Mouse (Mus musculus) C2C12 (cell line): Measurements from ENCODE around the gene Fam198a. TPM values are rescaled to one million over a fixed set of nuclear protein-coding genes. Genes with fewer than 3 reads are reported as not detected.

ENCODE experiments used
- H3K27me3 ChIP-seq: one replicate; pipeline ENCODE4 v1.6.1; 2011; ENCODE audit not compliant: control insufficient read depth, insufficient read depth, insufficient read length
- H3K36me3 ChIP-seq: one replicate; pipeline ENCODE4 v1.6.1; 2011; ENCODE audit not compliant: control insufficient read depth, insufficient read depth
- H3K4me3 ChIP-seq: one replicate; pipeline ENCODE4 v1.5.1; 2011; ENCODE audit warnings: mild to moderate bottlenecking, control low read depth; ENCODE audit not compliant: poor library complexity, insufficient read depth, severe bottlenecking
- H3K79me2 ChIP-seq: one replicate; pipeline ENCODE4 v1.6.1; 2011; ENCODE audit not compliant: control insufficient read depth, insufficient read depth
- H3K79me3 ChIP-seq: one replicate; pipeline ENCODE4 v1.6.1; 2011; ENCODE audit warnings: low read depth, control low read depth
- H3ac ChIP-seq: one replicate; pipeline ENCODE3; 2011; ENCODE audit warnings: low read depth; ENCODE audit not compliant: control insufficient read depth, insufficient read length
- CEBPB ChIP-seq: IDR thresholded peaks from one replicate; pipeline ENCODE4 v1.6.1; 2011; ENCODE audit warnings: low read depth, mild to moderate bottlenecking, control low read depth, moderate library complexity
- CTCF ChIP-seq: IDR thresholded peaks from one replicate; pipeline ENCODE4 v1.5.1; 2011; ENCODE audit not compliant: control insufficient read depth, insufficient read depth, insufficient read length
- FOSL1 ChIP-seq: IDR thresholded peaks from one replicate; pipeline ENCODE4 v1.8.0; 2011; ENCODE audit warnings: mild to moderate bottlenecking, low read length; ENCODE audit not compliant: poor library complexity, insufficient read depth, severe bottlenecking
- MAX ChIP-seq: IDR thresholded peaks from one replicate; pipeline ENCODE4 v1.6.1; 2011; ENCODE audit warnings: mild to moderate bottlenecking, control low read depth
- MYOD1 ChIP-seq: IDR thresholded peaks from one replicate; pipeline ENCODE4 v1.6.1; 2011; ENCODE audit warnings: low read depth; ENCODE audit not compliant: control insufficient read depth, insufficient read length
- MYOG ChIP-seq: IDR thresholded peaks from one replicate; pipeline ENCODE4 v1.6.1; 2011; ENCODE audit not compliant: control insufficient read depth, insufficient read length; ENCODE audit errors: extremely low read depth
- USF1 ChIP-seq: IDR thresholded peaks from one replicate; pipeline ENCODE4 v1.6.1; 2011; ENCODE audit warnings: low read depth, mild to moderate bottlenecking, control low read depth, moderate library complexity
- polyA plus RNA-seq: library from polyadenylated mRNA; unstranded; fragments of >200 nt; fragmentation: generic; extraction: Trizol; gene quantifications from one replicate; pipeline ENCODE4 v1.2.1, GENCODE M21; 2012; ENCODE audit warnings: missing spikeins

Gene Fam198a
- polyA plus RNA-seq, 1 experiment = not detected

- TF ChIP-seq MYOG (no peak), CTCF (no peak), MAX (no peak), FOSL1 (no peak), MYOD1 (no peak), USF1 (no peak), CEBPB (no peak)
- no peak overlapping the region for H3ac ChIP-seq
- H3K36me3 ChIP-seq = no peaks in the 10 kb centered on the region
- H3K79me2 ChIP-seq = no peaks in the 10 kb centered on the region
- peaks cover 45% of the 10 kb centered on the region for H3K27me3 ChIP-seq
- no peaks in the 10 kb centered on the region for H3K79me3 ChIP-seq
- H3K4me3 ChIP-seq = no peak overlapping the region
Measured at GRCm38 (mm10) chr9:121995077-121995476, 44.3 kb downstream of the Fam198a start.

GRCm38 (mm10) chr9:121995508-121996131 lies 44.8 kb downstream of the Fam198a start:
- Histone ChIP-seq H3ac (peak overlapping the region; percentile 74), H3K27me3 (peaks cover 46% of the 10 kb centered on the region), H3K4me3 (peak overlapping the region; percentile 29), H3K79me3 (no peaks in the 10 kb centered on the region), H3K36me3 (no peaks in the 10 kb centered on the region), H3K79me2 (no peaks in the 10 kb centered on the region)
- TF ChIP-seq FOSL1 (no peak), MAX (no peak), MYOG (no peak), CTCF (no peak), USF1 (no peak), MYOD1 (no peak), CEBPB (no peak)

- H3K36me3 ChIP-seq = no peaks in the 10 kb centered on the region
- no peak for TF ChIP-seq FOSL1
- no peak for TF ChIP-seq MYOD1
- TF ChIP-seq MAX = no peak
- TF ChIP-seq USF1 = no peak
- no peak for TF ChIP-seq MYOG
- no peak for TF ChIP-seq CEBPB
- TF ChIP-seq CTCF = no peak
- H3ac ChIP-seq = no peak within 1 kb of the TSS
- H3K27me3 ChIP-seq = peaks cover 46% of the 10 kb centered on the region
- peak within 1 kb of the TSS; percentile 29 for H3K4me3 ChIP-seq
- no peaks in the 10 kb centered on the region for H3K79me3 ChIP-seq
- no peaks in the 10 kb centered on the region for H3K79me2 ChIP-seq
Measured at GRCm38 (mm10) chr9:121997010-121997409, 46.2 kb downstream of the Fam198a start, which contains the start of gene Pomgnt2. TSS of gene Pomgnt2 (minus strand) at chr9:121997110.

- Histone ChIP-seq H3ac (no peak overlapping the region), H3K79me2 (no peaks in the 10 kb centered on the region), H3K4me3 (no peak overlapping the region), H3K79me3 (no peaks in the 10 kb centered on the region), H3K27me3 (peaks cover 46% of the 10 kb centered on the region), H3K36me3 (no peaks in the 10 kb centered on the region)
- TF ChIP-seq CEBPB (no peak), MAX (no peak), MYOD1 (no peak), MYOG (no peak), CTCF (no peak), FOSL1 (no peak), USF1 (no peak)
Measured at GRCm38 (mm10) chr9:121997978-121998377, 47.2 kb downstream of the Fam198a start.

DNA sequence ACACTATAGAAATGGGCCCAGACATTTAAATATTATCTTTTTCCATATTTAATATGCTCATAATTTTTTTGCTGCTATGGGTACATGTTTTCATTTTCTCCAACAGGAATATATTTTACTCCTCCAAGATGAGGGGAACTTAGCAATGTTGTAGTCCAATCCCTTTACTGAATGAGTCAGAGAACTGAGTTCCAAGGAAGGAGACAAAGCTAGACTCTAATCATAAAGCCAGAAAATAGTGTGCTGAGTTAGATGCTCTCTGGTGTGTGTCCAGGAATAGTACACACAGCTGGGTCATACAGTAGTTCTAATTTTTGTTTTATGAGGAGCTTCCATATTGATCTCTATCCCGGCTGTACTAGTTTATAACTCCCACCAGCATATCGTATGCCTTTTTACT lies 55.4 kb downstream of the Fam198a start:
- Histone ChIP-seq H3K36me3 (no peaks in the 10 kb centered on the region), H3ac (no peak overlapping the region), H3K79me3 (no peaks in the 10 kb centered on the region), H3K4me3 (no peak overlapping the region), H3K27me3 (peaks cover 5% of the 10 kb centered on the region), H3K79me2 (no peaks in the 10 kb centered on the region)
- TF ChIP-seq MAX (no peak), MYOD1 (no peak), CTCF (no peak), USF1 (no peak), CEBPB (no peak), FOSL1 (no peak), MYOG (no peak)

GRCm38 (mm10) chr9:122006609-122007008 lies 55.8 kb downstream of the Fam198a start:
- H3K36me3 ChIP-seq = no peaks in the 10 kb centered on the region
- H3ac ChIP-seq = no peak overlapping the region
- TF ChIP-seq MAX (peak; percentile 53), CEBPB (no peak)
- H3K4me3 ChIP-seq = no peak overlapping the region
- no peaks in the 10 kb centered on the region for H3K79me2 ChIP-seq
- no peaks in the 10 kb centered on the region for H3K79me3 ChIP-seq
- peaks cover 5% of the 10 kb centered on the region for H3K27me3 ChIP-seq
